Mouse (Mus musculus) heart, embryonic 16.5 days (tissue): ENCODE measurements around the gene Agpat2. TPM values are rescaled to one million over a fixed set of nuclear protein-coding genes. Genes with fewer than 3 reads are reported as not detected.

Experiments used
- ATAC-seq: fragments of 200-750 bp; cut with Nextera tagmentation; replicated peaks from 2 replicates; pipeline ENCODE4 v1.8.0; 2017; ENCODE audit warnings: moderate number of reproducible peaks; ENCODE audit not compliant: insufficient read depth, low FRiP score; ENCODE audit errors: extremely low read depth
- H3K27ac ChIP-seq: fragments of 300-500 bp; sonication (generic); 2 replicates; pipeline ENCODE4 v1.5.1; 2014; ENCODE audit warnings: mild to moderate bottlenecking, low read length, control low read depth, moderate library complexity
- H3K27me3 ChIP-seq: fragments of 300-500 bp; sonication (generic); 2 replicates; pipeline ENCODE4 v1.6.1; 2014; ENCODE audit warnings: low read length, mixed read lengths; ENCODE audit not compliant: control insufficient read depth, insufficient read depth
- H3K36me3 ChIP-seq: fragments of 300-500 bp; sonication (generic); 2 replicates; pipeline ENCODE4 v1.6.1; 2014; ENCODE audit not compliant: control insufficient read depth, insufficient read depth
- H3K4me1 ChIP-seq: fragments of 300-500 bp; sonication (generic); 2 replicates; pipeline ENCODE4 v1.6.1; 2014; ENCODE audit warnings: low read length, mixed read lengths; ENCODE audit not compliant: control insufficient read depth, insufficient read depth
- H3K4me2 ChIP-seq: fragments of 300-500 bp; sonication (generic); 2 replicates; pipeline ENCODE4 v1.6.1; 2014; ENCODE audit warnings: low read depth, mild to moderate bottlenecking, control low read depth, low read length
- H3K4me3 ChIP-seq: fragments of 300-500 bp; sonication (generic); 2 replicates; pipeline ENCODE4 v1.5.1; 2014; ENCODE audit warnings: mild to moderate bottlenecking, control low read depth, low read length
- H3K9ac ChIP-seq: fragments of 300-500 bp; sonication (generic); 2 replicates; pipeline ENCODE4 v1.6.1; 2014; ENCODE audit warnings: low read length, control low read depth
- H3K9me3 ChIP-seq: fragments of 300-500 bp; sonication (generic); replicated peaks from 2 replicates; pipeline ENCODE4 v1.6.1; 2016; ENCODE audit warnings: low read length; ENCODE audit not compliant: control insufficient read depth
- WGBS: fragments of 180-500 bp; shearing (Covaris S2); extraction: QIAGEN DNeasy Blood & Tissue Kit; methylation state at CpG from one replicate; pipeline ENCODE4 v1.1.7; 2014; 5-methylcytosine and 5-hydroxymethylcytosine counted together
- polyA plus RNA-seq: library from polyadenylated mRNA; unstranded; fragments of >200 nt; fragmentation: Nextera tagmentation; extraction: Ambion mirVana; gene quantifications from 2 replicates; pipeline ENCODE4 v1.2.1, GENCODE M21; 2015

The Agpat2 gene
- polyA plus RNA-seq, 1 experiment from 2014 or later: 25.9 TPM

DNA sequence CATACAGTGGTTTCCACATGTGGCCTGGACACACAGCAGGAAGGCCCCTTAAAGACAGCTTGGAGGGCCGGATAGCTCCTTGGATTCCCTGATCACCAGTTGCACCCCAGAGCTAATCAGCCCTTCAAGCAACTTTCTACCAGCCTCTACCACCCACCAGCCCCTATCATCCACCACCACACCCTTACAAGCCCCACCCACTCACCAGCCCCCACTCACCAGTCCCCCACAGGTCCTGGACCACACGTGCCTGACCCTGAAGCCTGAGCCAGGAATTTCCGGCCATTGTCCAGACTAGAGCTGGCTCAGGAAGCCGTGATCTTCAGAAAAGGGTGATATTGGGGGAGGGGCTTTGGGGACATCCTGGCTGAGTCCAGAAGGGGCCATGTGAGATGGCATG lies 28.4 kb downstream of the Agpat2 start:
- no peak overlapping the region for H3K4me3 ChIP-seq
- H3K27ac ChIP-seq: peak overlapping the region; percentile 85
- ATAC-seq: peak; percentile 10; the same call in 1 of the 2 replicates
- H3K9me3 ChIP-seq: no peaks in the 10 kb centered on the region
- no peak overlapping the region for H3K4me2 ChIP-seq
- H3K27me3 ChIP-seq: no peaks in the 10 kb centered on the region
- 33% methylated on average over 4 of the region's 4 CpGs for WGBS
- H3K36me3 ChIP-seq: no peaks in the 10 kb centered on the region
- no peak overlapping the region for H3K9ac ChIP-seq
- peaks cover 39% of the 10 kb centered on the region for H3K4me1 ChIP-seq

DNA sequence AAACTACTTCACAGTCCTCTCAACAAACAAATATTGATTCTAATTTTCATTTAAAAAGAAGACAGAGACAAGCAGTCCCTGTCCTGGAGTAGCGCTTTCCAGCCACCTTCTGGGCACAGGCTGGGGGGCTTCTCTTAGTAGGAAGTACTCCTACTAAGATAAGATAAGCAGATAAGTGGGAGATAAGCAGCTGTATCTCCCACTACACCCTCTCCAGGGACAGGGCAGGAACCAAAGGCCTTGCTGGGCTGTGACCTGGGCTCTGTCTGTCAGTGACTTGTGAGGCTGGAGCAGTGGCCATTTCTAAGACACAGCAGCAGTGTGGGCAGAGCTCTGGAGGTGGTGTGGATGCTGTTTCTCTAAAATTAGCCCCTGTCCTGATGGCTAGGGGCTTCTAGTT lies 28.8 kb downstream of the Agpat2 start:
- Histone ChIP-seq H3K27ac (peak overlapping the region; percentile 72), H3K4me1 (peaks cover 42% of the 10 kb centered on the region), H3K4me2 (no peak overlapping the region), H3K4me3 (no peak overlapping the region), H3K9me3 (no peaks in the 10 kb centered on the region), H3K9ac (0 out of 2 replicates have a peak overlapping the region, but pooled peaks have one; percentile 7), H3K36me3 (no peaks in the 10 kb centered on the region), H3K27me3 (no peaks in the 10 kb centered on the region)
- 78% methylated on average over 1 of the region's 1 CpGs for WGBS
- no peak for ATAC-seq

DNA sequence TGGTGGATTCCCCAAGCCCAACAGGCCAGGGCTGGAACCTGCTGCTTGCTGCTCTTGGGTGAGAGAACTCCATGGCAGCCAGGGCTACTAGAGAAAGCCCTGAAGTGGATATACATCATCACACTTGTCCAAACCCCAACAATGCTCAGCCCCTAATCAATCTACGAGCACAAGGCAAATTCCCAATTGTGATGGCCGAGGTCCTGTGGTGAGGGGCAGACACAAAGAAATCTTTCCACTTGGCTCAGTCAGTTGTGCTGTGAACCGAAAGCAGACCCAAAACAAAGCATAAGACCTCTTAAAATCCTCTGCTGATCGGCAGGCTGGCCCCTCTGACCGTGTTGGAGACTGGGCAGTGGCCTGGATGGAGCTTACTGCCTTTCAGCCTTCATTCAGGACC lies 29.4 kb downstream of the Agpat2 start:
- Histone ChIP-seq H3K4me1 (peaks cover 42% of the 10 kb centered on the region), H3K9ac (no peak overlapping the region), H3K27ac (peak overlapping the region; percentile 84), H3K36me3 (no peaks in the 10 kb centered on the region), H3K4me3 (no peak overlapping the region), H3K4me2 (no peak overlapping the region), H3K9me3 (no peaks in the 10 kb centered on the region), H3K27me3 (no peaks in the 10 kb centered on the region)
- 61% methylated on average over 5 of the region's 5 CpGs for WGBS
- no peak for ATAC-seq

DNA sequence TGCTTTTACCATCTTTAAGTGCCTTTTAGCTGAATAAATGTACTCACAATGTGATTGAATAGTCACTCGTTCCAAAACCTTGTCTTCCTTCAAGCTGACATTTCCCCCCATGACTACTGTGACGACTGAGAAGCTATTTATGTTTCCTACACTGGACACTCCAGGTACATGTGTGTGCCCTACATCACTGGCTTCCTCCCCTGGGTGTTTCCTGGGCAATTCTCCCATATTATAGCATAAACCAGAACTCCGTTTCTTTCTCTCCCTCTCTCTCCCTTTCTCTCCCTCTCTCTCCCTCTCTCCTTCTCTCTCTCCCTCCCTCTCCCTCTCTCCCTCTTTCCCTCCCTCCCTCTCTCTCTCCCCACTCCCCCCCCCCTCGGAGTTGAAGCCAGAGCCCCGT lies 30.4 kb downstream of the Agpat2 start:
- Histone ChIP-seq H3K9me3 (no peaks in the 10 kb centered on the region), H3K4me3 (0 out of 2 replicates have a peak overlapping the region, but pooled peaks have one; percentile 7), H3K9ac (peak overlapping the region; percentile 45; the same call in 1 of the 2 replicates), H3K36me3 (no peaks in the 10 kb centered on the region), H3K4me2 (peak overlapping the region; percentile 49), H3K27me3 (no peaks in the 10 kb centered on the region), H3K27ac (peak overlapping the region; percentile 84), H3K4me1 (peaks cover 44% of the 10 kb centered on the region)
- WGBS: 8% methylated on average over 5 of the region's 5 CpGs
- no peak for ATAC-seq

DNA sequence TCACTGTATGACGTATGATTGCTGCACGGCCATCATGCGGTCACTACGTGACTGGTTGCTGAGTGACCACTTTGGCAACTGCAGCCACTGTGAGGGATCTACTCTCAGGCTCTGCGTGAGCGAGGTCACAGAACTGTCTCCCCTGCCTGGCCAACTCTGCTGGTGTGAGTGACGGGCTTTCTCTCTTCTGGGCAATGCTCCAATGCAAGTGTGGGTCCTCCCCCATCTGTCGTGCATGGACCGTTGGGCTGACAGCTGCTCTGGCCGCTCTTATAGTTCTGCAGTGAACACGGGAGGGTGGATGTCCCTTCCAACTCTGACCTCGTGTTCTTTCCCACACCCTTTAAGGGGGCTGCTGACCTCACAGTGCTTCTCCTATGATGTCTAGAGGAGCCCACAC lies 30.8 kb downstream of the Agpat2 start:
- peak overlapping the region; percentile 84 for H3K27ac ChIP-seq
- 0 out of 2 replicates have a peak overlapping the region, but pooled peaks have one; percentile 7 for H3K4me3 ChIP-seq
- 22% methylated on average over 12 of the region's 12 CpGs for WGBS
- ATAC-seq: peak; percentile 50
- H3K4me1 ChIP-seq: peaks cover 44% of the 10 kb centered on the region
- no peaks in the 10 kb centered on the region for H3K36me3 ChIP-seq
- H3K4me2 ChIP-seq: peak overlapping the region; percentile 49
- H3K9ac ChIP-seq: peak overlapping the region; percentile 45; the same call in 1 of the 2 replicates
- H3K9me3 ChIP-seq: no peaks in the 10 kb centered on the region
- H3K27me3 ChIP-seq: no peaks in the 10 kb centered on the region

DNA sequence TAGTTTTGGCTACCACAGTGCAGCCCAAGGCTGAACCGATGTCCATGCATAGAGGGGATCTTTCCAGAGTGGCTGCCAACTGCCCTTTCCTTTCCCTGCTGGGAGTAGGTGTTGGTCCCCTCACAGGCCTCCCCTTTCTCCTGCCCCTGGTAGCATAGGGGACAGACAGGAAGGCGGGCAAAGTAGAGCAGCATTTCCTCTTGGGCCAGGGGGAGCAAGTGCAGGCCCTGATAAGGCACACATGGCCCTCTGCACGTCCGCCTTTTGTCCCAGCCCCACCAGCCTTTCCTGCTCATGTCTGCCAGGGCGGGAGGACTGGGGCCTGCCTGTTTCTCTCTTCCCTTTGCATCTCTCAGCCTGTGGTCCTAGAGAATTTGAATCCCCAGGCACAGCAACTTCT lies 32.4 kb downstream of the Agpat2 start:
- no peaks in the 10 kb centered on the region for H3K27me3 ChIP-seq

DNA sequence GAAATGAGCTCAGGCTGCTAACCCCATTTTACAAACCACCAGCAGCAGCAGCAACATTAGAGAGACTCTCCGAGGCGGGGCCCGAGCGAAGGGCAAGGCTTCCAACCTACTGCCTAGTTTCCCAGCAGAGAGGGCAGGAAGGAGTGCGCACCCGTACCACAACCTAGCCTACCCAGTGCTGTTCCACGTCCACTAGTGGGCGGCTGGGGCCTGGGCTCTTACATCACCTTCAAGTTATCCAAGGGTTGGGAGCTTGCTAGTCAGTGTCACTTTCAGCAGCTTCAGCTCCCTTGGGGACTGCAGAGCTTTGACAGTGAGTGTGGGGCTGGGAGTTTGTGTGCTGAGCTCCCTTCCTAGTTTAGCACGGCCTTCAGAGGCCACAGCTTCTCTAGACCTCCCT lies 32.8 kb downstream of the Agpat2 start:
- Histone ChIP-seq H3K27me3 (no peaks in the 10 kb centered on the region), H3K4me1 (peaks cover 42% of the 10 kb centered on the region), H3K9me3 (no peaks in the 10 kb centered on the region), H3K9ac (peak overlapping the region; percentile 7), H3K36me3 (no peaks in the 10 kb centered on the region), H3K27ac (peak overlapping the region; percentile 77), H3K4me3 (no peak overlapping the region), H3K4me2 (peak overlapping the region; percentile 24)
- WGBS: 60% methylated on average over 9 of the region's 9 CpGs
- no peak for ATAC-seq

More for the DNA sequence above, 32.4 kb downstream of the Agpat2 start:
- Histone ChIP-seq H3K4me1 (peaks cover 42% of the 10 kb centered on the region), H3K4me3 (no peak overlapping the region), H3K9me3 (no peaks in the 10 kb centered on the region), H3K27ac (peak overlapping the region; percentile 77), H3K4me2 (peak overlapping the region; percentile 24; the same call in 1 of the 2 replicates), H3K36me3 (no peaks in the 10 kb centered on the region), H3K9ac (peak overlapping the region; percentile 7)
- 28% methylated on average over 5 of the region's 5 CpGs for WGBS
- ATAC-seq: peak; percentile 72

DNA sequence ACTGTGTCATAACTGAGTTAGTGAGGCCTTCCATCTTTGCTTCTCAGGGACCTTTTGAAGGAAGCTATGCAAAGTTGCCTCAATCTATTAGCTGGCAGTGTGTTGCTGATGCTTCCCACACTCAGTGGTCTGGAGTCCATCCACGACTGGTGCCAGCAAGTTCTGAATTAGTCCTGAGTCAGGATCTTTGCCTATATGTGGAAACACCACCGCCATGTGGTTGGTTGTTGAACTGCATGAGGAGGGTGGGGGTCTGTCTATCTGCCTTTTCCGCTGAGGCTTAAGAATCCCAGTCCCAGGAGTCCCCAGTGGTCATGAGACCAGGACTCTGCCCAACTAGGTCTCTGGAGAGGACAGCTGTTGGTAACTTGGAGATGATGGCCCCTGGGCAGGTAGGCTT lies 34.2 kb downstream of the Agpat2 start:
- 12% methylated on average over 3 of the region's 3 CpGs for WGBS
- peak overlapping the region; percentile 24 for H3K4me2 ChIP-seq
- no peak for ATAC-seq
- H3K36me3 ChIP-seq: no peaks in the 10 kb centered on the region
- no peak overlapping the region for H3K4me3 ChIP-seq
- no peaks in the 10 kb centered on the region for H3K9me3 ChIP-seq
- peak overlapping the region; percentile 23; the same call in 1 of the 2 replicates for H3K9ac ChIP-seq
- H3K4me1 ChIP-seq: peaks cover 37% of the 10 kb centered on the region
- no peaks in the 10 kb centered on the region for H3K27me3 ChIP-seq
- H3K27ac ChIP-seq: peak overlapping the region; percentile 77

DNA sequence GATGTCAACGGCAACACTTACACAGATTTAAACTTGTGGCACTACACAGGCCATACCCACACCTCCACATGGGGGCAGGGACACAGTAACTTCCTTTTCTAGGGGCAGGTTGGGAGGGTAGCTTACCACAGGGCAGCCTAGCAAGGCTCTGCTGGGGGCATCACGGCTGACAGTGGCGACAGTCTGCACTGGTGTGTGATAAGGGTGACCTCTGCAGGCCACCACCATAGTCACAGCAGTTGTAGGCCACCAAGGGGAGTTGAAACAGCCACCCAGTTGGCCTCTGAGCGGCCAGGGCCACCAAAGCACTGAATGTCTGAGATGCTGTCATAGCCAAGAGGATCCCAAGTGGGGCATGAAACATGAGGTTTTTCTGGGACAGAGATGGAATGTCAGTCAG lies 38.0 kb downstream of the Agpat2 start:
- Histone ChIP-seq H3K4me2 (no peak overlapping the region), H3K36me3 (no peaks in the 10 kb centered on the region), H3K9me3 (no peaks in the 10 kb centered on the region), H3K9ac (no peak overlapping the region), H3K27me3 (no peaks in the 10 kb centered on the region), H3K4me3 (no peak overlapping the region), H3K27ac (no peak overlapping the region), H3K4me1 (peaks cover 8% of the 10 kb centered on the region)
- peak; percentile 59 for ATAC-seq
- 6% methylated on average over 4 of the region's 4 CpGs for WGBS
